Mouse (Mus musculus) MEL (cell line): ENCODE measurements around the gene Mtfmt.

Source experiments
- CTCF ChIP-seq, 3 experiments: IDR thresholded peaks in 2 of 3; conservative IDR thresholded peaks in 1 of 3; 2 replicates each; pipeline ENCODE4 v1.5.1; 2011 to 2012; ENCODE audit warnings: low read length in 3 of 3, low read depth in 2 of 3, mild to moderate bottlenecking in 2 of 3, improper control_type of control experiment in 1 of 3, inconsistent platforms in 1 of 3, mixed read lengths in 1 of 3, moderate library complexity in 1 of 3; ENCODE audit not compliant: control insufficient read depth in 1 of 3, insufficient read depth in 1 of 3, poor library complexity in 1 of 3, severe bottlenecking in 1 of 3
- GABPA ChIP-seq: IDR thresholded peaks from 2 replicates; pipeline ENCODE4 v1.6.1; 2012; ENCODE audit warnings: low read depth, mild to moderate bottlenecking, inconsistent platforms, low read length, improper control_type of control experiment, moderate library complexity
- HCFC1 ChIP-seq: IDR thresholded peaks from 2 replicates; pipeline ENCODE4 v1.6.1; 2012; ENCODE audit warnings: low read depth, mild to moderate bottlenecking, inconsistent platforms, low read length, improper control_type of control experiment, moderate library complexity
- POLR2AphosphoS2 ChIP-seq: IDR thresholded peaks from 2 replicates; pipeline ENCODE4 v1.6.1; 2011; ENCODE audit warnings: low read length, improper control_type of control experiment
- UBTF ChIP-seq: IDR thresholded peaks from 2 replicates; pipeline ENCODE4 v1.6.1; 2012; ENCODE audit warnings: low read depth, mild to moderate bottlenecking, inconsistent platforms, low read length, improper control_type of control experiment, moderate library complexity, borderline replicate concordance; ENCODE audit not compliant: insufficient read depth
- ZKSCAN1 ChIP-seq: IDR thresholded peaks from 2 replicates; pipeline ENCODE4 v1.6.1; 2012; ENCODE audit warnings: low read depth, mild to moderate bottlenecking, inconsistent platforms, low read length, improper control_type of control experiment, moderate library complexity

GRCm38 (mm10) chr9:65472769-65473168 is 37.2 kb downstream of the Mtfmt start:
- TF ChIP-seq POLR2AphosphoS2 (no peak), ZKSCAN1 (no peak), HCFC1 (no peak), UBTF (no peak), CTCF (IDR thresholded peaks at IDR 0.05 in 2 of 3, conservative IDR thresholded peaks at IDR 0.05 in 1 of 3; ENCODE audit: control insufficient read depth in 1 of 3, insufficient read depth in 1 of 3, low read depth in 2 of 3, low read length in 3 of 3, poor library complexity in 1 of 3, severe bottlenecking in 1 of 3) (no peak), GABPA (no peak)
